In genomic region chr1:62752661-62753333, GRCm38 (mm10) we compare ENCODE assay signal across 28 mouse cellular contexts. TPM values are rescaled to one million over a fixed set of nuclear protein-coding genes. Genes with fewer than 3 reads are reported as not detected.
A peak's percentile ranks its signal among the peaks of the same experiment; 100 is the strongest.
DNase-seq lines count a peak whose midpoint lies in the region; ATAC-seq lines count a peak whose summit lies in the region.
"Had no signal": no experiment of that assay in that cellular context is flagged by ENCODE, and none has a peak within 500 bp of the region (broad histone marks: within the 10 kb centered on the region; RNA-seq: fewer than 3 reads in every experiment).

No protein-coding gene starts in this region.

- H3K4me3 ChIP-seq in limb, embryonic 12.5 days (replicated peaks): no peak overlapping the region
- no peak overlapping the region for H3K4me3 ChIP-seq in limb, embryonic 10.5 days
- no peak overlapping the region for H3K4me3 ChIP-seq in embryonic facial prominence, embryonic 13.5 days
- H3K4me3 ChIP-seq: erythroblast, embryonic 14.5 days; gastrocnemius, adult 2 months; heart, embryonic 12.5 days; left cerebral cortex, adult 2 months; liver, embryonic 15.5 days; lung, embryonic 15.5 days; neural tube, embryonic 13.5 days had no signal

- DNase-seq in limb, embryonic 10.5 days (ENCODE audit: low spot score): no peak
- DNase-seq in MN1 (ENCODE audit: low spot score): peak; percentile 20
- DNase-seq in lung, postnatal 4 days: no peak
- DNase-seq: adrenal gland, postnatal 36 days; cerebellum, adult 11 months; cerebellum, adult 9-11 months; gastrocnemius, adult 2 months; heart, adult 18-20 months; heart, postnatal 14 days; kidney, postnatal 4 days; liver; lung, postnatal 36 days; thymus, postnatal 36 days had no signal

- 76% methylated on average over 7 of the region's 7 CpGs for WGBS in limb, embryonic 12.5 days
- WGBS in limb, embryonic 10.5 days: 78% methylated on average over 7 of the region's 7 CpGs
- WGBS in embryonic facial prominence, embryonic 13.5 days: 62% methylated on average over 7 of the region's 7 CpGs

- H3K36me3 ChIP-seq in limb, embryonic 12.5 days: peaks cover 74% of the 10 kb centered on the region
- H3K36me3 ChIP-seq in limb, embryonic 10.5 days: peaks cover 84% of the 10 kb centered on the region
- peaks cover 38% of the 10 kb centered on the region for H3K36me3 ChIP-seq in embryonic facial prominence, embryonic 13.5 days
- H3K36me3 ChIP-seq: heart, embryonic 12.5 days; liver, embryonic 15.5 days; lung, embryonic 15.5 days had no signal

- ATAC-seq in limb, embryonic 12.5 days (ENCODE audit: insufficient number of reproducible peaks, insufficient read depth, low FRiP score, low TSS enrichment, low read depth): no peak
- ATAC-seq in embryonic facial prominence, embryonic 13.5 days (ENCODE audit: insufficient number of reproducible peaks, insufficient read depth, low FRiP score, low TSS enrichment, low read depth): no peak
- ATAC-seq in megakaryocyte progenitor cell, adult 5-6 weeks (replicated peaks; ENCODE audit: poor library complexity): peak; percentile 62
- ATAC-seq in monocyte, adult 5-6 weeks (replicated peaks; ENCODE audit: insufficient number of reproducible peaks, low FRiP score, low TSS enrichment, poor library complexity, severe bottlenecking): no peak
- ATAC-seq: forebrain, embryonic 14.5 days; hindbrain, embryonic 16.5 days; intestine, embryonic 16.5 days; Patski had no signal

- no peaks in the 10 kb centered on the region for H3K9me3 ChIP-seq in limb, embryonic 12.5 days
- no peaks in the 10 kb centered on the region for H3K9me3 ChIP-seq in limb, embryonic 10.5 days (replicated peaks)
- no peaks in the 10 kb centered on the region for H3K9me3 ChIP-seq in embryonic facial prominence, embryonic 13.5 days
- H3K9me3 ChIP-seq: heart, embryonic 12.5 days; liver, embryonic 15.5 days; lung, embryonic 15.5 days; neural tube, embryonic 13.5 days had no signal

- H3K4me1 ChIP-seq in limb, embryonic 12.5 days (replicated peaks): peaks cover 20% of the 10 kb centered on the region
- H3K4me1 ChIP-seq in limb, embryonic 10.5 days: peaks cover 26% of the 10 kb centered on the region
- H3K4me1 ChIP-seq in embryonic facial prominence, embryonic 13.5 days: peaks cover 54% of the 10 kb centered on the region
- H3K4me1 ChIP-seq: liver, embryonic 15.5 days had no signal

- no peaks in the 10 kb centered on the region for H3K27me3 ChIP-seq in limb, embryonic 12.5 days
- H3K27me3 ChIP-seq in limb, embryonic 10.5 days (ENCODE audit: low read depth, poor library complexity, severe bottlenecking): no peaks in the 10 kb centered on the region
- 0 out of 2 replicates have a peak, but pooled peaks cover 3% of the 10 kb centered on the region for H3K27me3 ChIP-seq in embryonic facial prominence, embryonic 13.5 days
- H3K27me3 ChIP-seq: heart, embryonic 12.5 days; liver, embryonic 15.5 days; lung, embryonic 15.5 days; Patski had no signal

- H3K4me2 ChIP-seq in limb, embryonic 12.5 days: no peak overlapping the region
- H3K4me2 ChIP-seq in embryonic facial prominence, embryonic 13.5 days: no peak overlapping the region
- H3K4me2 ChIP-seq: heart, embryonic 12.5 days; liver, embryonic 15.5 days; lung, embryonic 15.5 days; midbrain, embryonic 11.5 days had no signal

- H3K9ac ChIP-seq in limb, embryonic 12.5 days (replicated peaks): no peak overlapping the region
- H3K9ac ChIP-seq in embryonic facial prominence, embryonic 13.5 days: no peak overlapping the region
- H3K9ac ChIP-seq: heart, embryonic 12.5 days; liver, embryonic 15.5 days; lung, embryonic 15.5 days; neural tube, embryonic 13.5 days had no signal

- 0 out of 2 replicates have a peak overlapping the region, but pooled peaks have one; percentile 17 for H3K27ac ChIP-seq in limb, embryonic 12.5 days
- H3K27ac ChIP-seq in limb, embryonic 10.5 days: no peak overlapping the region
- peak overlapping the region; percentile 77; the same call in 1 of the 2 replicates for H3K27ac ChIP-seq in embryonic facial prominence, embryonic 13.5 days
- H3K27ac ChIP-seq: gastrocnemius, adult 2 months; left cerebral cortex, adult 2 months; liver, embryonic 15.5 days; lung, embryonic 15.5 days had no signal

RNA-seq across cellular contexts. Expression of gene Nrp2, which starts 49.7 kb away (rescaled TPM):
- 70.7 and 86.2 TPM in 2 replicates for polyA plus RNA-seq in limb, embryonic 12.5 days (2016; fragmentation: Nextera tagmentation; extraction: Ambion mirVana)
- 31.7 and 54.7 TPM in 2 replicates for polyA plus RNA-seq in limb, embryonic 10.5 days (2016; fragmentation: Nextera tagmentation; extraction: Ambion mirVana)
- 48.3 and 51.3 TPM in 2 replicates for polyA plus RNA-seq in embryonic facial prominence, embryonic 13.5 days (2015; fragmentation: Nextera tagmentation; extraction: Ambion mirVana)
- total RNA-seq in megakaryocyte progenitor cell, adult 5-6 weeks (2015): 1.5 and 2.3 TPM in 2 replicates
- 2.0 and 2.9 TPM in 2 replicates for total RNA-seq in megakaryocyte progenitor cell, adult 5-6 weeks (2017)
- 4.5 to 7.1 TPM (median 5.0 TPM) in 3 replicates for total RNA-seq in monocyte, adult 5-6 weeks (2017)
